Mouse (Mus musculus): ENCODE measurements around the gene Ap3b1. TPM values are rescaled to one million over a fixed set of nuclear protein-coding genes. Genes with fewer than 3 reads are reported as not detected.
"Not testable (repeated sequence)": the region's sequence is repeated elsewhere in the genome, so short reads cannot be mapped to it uniquely, and the experiment has no call there.

Ap3b1 gene
- 32.1 and 32.9 TPM in 2 replicates for polyA plus RNA-seq (2016; fragmentation: Nextera tagmentation; extraction: Ambion mirVana)

GRCm38 (mm10) chr13:94358401-94359265 is at the start of gene Ap3b1:
Ap3b1 (plus strand) TSS chr13:94358960.
- H3K36me3 ChIP-seq (replicated peaks) = peaks cover 3% of the 10 kb centered on the region; the same call in 1 of the 2 replicates
- H3K9me3 ChIP-seq = peaks cover 6% of the 10 kb centered on the region; the same call in 1 of the 2 replicates
- WGBS = under 1% methylated on average over 79 of the region's 79 CpGs
- peak within 1 kb of the TSS; percentile 70 for H3K4me3 ChIP-seq
- DNase-seq (ENCODE audit: extremely low spot score, low spot score) = peak; percentile 86
- H3K27me3 ChIP-seq (ENCODE audit: poor library complexity, severe bottlenecking) = no peaks in the 10 kb centered on the region
- H3K27ac ChIP-seq = peak within 1 kb of the TSS; percentile 91
- H3K4me1 ChIP-seq = peaks cover 28% of the 10 kb centered on the region

GRCm38 (mm10) chr13:94312812-94313211 is 45.9 kb upstream of the Ap3b1 start:
- H3K36me3 ChIP-seq (replicated peaks); H3K27ac ChIP-seq; H3K4me3 ChIP-seq; H3K9me3 ChIP-seq; DNase-seq (ENCODE audit: extremely low spot score, low spot score); H3K27me3 ChIP-seq (ENCODE audit: poor library complexity, severe bottlenecking): not testable (repeated sequence)
- peaks cover 18% of the 10 kb centered on the region for H3K4me1 ChIP-seq
- WGBS = 95% methylated on average over 8 of the region's 8 CpGs

GRCm38 (mm10) chr13:94316975-94317511 is 41.7 kb upstream of the Ap3b1 start:
- no peak for DNase-seq (ENCODE audit: extremely low spot score, low spot score)
- Histone ChIP-seq H3K4me1 (peaks cover 32% of the 10 kb centered on the region), H3K4me3 (no peak overlapping the region), H3K9me3 (peaks cover 7% of the 10 kb centered on the region; the same call in 1 of the 2 replicates), H3K27me3 (ENCODE audit: poor library complexity, severe bottlenecking) (no peaks in the 10 kb centered on the region; the same call in 1 of the 2 replicates), H3K36me3 (replicated peaks) (no peaks in the 10 kb centered on the region), H3K27ac (no peak overlapping the region)
- 61% methylated on average over 10 of the region's 10 CpGs for WGBS

GRCm38 (mm10) chr13:94321094-94321792 is 37.5 kb upstream of the Ap3b1 start:
- Histone ChIP-seq H3K4me3 (no peak overlapping the region), H3K9me3 (peaks cover 16% of the 10 kb centered on the region), H3K27me3 (ENCODE audit: poor library complexity, severe bottlenecking) (peaks cover 3% of the 10 kb centered on the region; the same call in 1 of the 2 replicates), H3K36me3 (replicated peaks) (no peaks in the 10 kb centered on the region), H3K4me1 (peaks cover 30% of the 10 kb centered on the region), H3K27ac (no peak overlapping the region)
- 73% methylated on average over 1 of the region's 1 CpGs for whole genome bisulfite sequencing
- no peak for DNase-seq (ENCODE audit: extremely low spot score, low spot score)

- H3K27ac ChIP-seq = no peak overlapping the region
- no peak overlapping the region for H3K4me3 ChIP-seq
- peaks cover 16% of the 10 kb centered on the region for H3K9me3 ChIP-seq
- no peak for DNase-seq (ENCODE audit: extremely low spot score, low spot score)
- H3K4me1 ChIP-seq = peaks cover 18% of the 10 kb centered on the region
- H3K27me3 ChIP-seq (ENCODE audit: poor library complexity, severe bottlenecking) = peaks cover 3% of the 10 kb centered on the region; the same call in 1 of the 2 replicates
- no peaks in the 10 kb centered on the region for H3K36me3 ChIP-seq (replicated peaks)
- 92% methylated on average over 4 of the region's 4 CpGs for WGBS
Observed at GRCm38 (mm10) chr13:94322475-94322874, 36.3 kb upstream of the Ap3b1 start.

GRCm38 (mm10) chr13:94328063-94328462 is 30.7 kb upstream of the Ap3b1 start:
- WGBS = 66% methylated on average over 3 of the region's 3 CpGs
- no peak for DNase-seq (ENCODE audit: extremely low spot score, low spot score)
- Histone ChIP-seq H3K27me3 (ENCODE audit: poor library complexity, severe bottlenecking) (no peaks in the 10 kb centered on the region), H3K27ac (peak overlapping the region; percentile 13; the same call in 1 of the 2 replicates), H3K9me3 (peaks cover 12% of the 10 kb centered on the region), H3K36me3 (replicated peaks) (no peaks in the 10 kb centered on the region), H3K4me3 (no peak overlapping the region), H3K4me1 (peaks cover 8% of the 10 kb centered on the region; the same call in 1 of the 2 replicates)

GRCm38 (mm10) chr13:94329005-94329404 is 29.8 kb upstream of the Ap3b1 start:
- not testable (repeated sequence) for H3K9me3 ChIP-seq; H3K4me3 ChIP-seq; H3K4me1 ChIP-seq; DNase-seq (ENCODE audit: extremely low spot score, low spot score); H3K36me3 ChIP-seq (replicated peaks); H3K27me3 ChIP-seq (ENCODE audit: poor library complexity, severe bottlenecking); H3K27ac ChIP-seq
- WGBS = 98% methylated on average over 6 of the region's 6 CpGs

GRCm38 (mm10) chr13:94330392-94330979 is 28.3 kb upstream of the Ap3b1 start:
- no peaks in the 10 kb centered on the region for H3K27me3 ChIP-seq (ENCODE audit: poor library complexity, severe bottlenecking)
- WGBS = 83% methylated on average over 3 of the region's 3 CpGs
- no peaks in the 10 kb centered on the region for H3K36me3 ChIP-seq (replicated peaks)
- no peaks in the 10 kb centered on the region for H3K9me3 ChIP-seq
- no peak overlapping the region for H3K4me3 ChIP-seq
- no peak overlapping the region for H3K27ac ChIP-seq
- H3K4me1 ChIP-seq = peaks cover 8% of the 10 kb centered on the region; the same call in 1 of the 2 replicates
- DNase-seq (ENCODE audit: extremely low spot score, low spot score) = no peak

DNA sequence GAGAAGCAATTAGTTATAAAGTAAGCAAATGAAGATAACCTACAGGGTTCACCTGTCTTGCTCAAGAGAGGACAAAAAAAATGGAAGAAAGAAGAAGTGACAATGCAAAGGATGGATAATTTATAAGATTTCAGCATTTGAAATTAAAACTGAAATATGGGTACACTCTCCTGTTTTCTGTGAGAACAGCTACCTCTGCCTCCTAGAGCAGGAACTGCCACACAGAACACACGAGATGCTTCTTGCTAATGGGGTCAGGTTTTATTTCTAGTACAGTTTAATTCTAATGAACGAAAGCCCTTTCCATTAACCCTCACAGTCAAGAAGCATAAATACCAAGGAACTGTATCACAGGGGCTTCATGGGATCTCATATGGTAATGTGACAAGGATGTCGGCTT is 20.4 kb upstream of the Ap3b1 start:
- DNase-seq (ENCODE audit: extremely low spot score, low spot score) = no peak
- Histone ChIP-seq H3K27ac (no peak overlapping the region), H3K4me3 (no peak overlapping the region), H3K27me3 (ENCODE audit: poor library complexity, severe bottlenecking) (no peaks in the 10 kb centered on the region), H3K36me3 (replicated peaks) (no peaks in the 10 kb centered on the region), H3K4me1 (no peaks in the 10 kb centered on the region), H3K9me3 (no peaks in the 10 kb centered on the region)
- 85% methylated on average over 3 of the region's 3 CpGs for WGBS

DNA sequence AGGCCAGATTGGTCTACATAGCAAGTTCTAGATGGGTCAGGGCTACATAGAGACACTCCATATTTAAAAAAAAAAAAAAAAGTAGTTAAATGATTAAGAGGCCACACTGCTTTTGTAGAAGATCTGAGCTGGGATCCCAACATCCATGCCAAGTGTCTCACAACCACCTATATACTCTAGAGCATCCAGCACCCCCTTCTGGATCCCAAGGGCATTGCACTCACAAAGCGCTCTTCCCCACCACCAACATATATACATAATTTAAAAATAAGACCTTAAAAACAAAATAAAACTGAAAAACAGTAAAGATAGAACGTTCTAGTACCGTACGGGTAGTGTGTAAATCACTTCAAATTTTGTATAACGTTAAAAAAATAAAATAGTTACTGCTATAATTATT is 15.6 kb upstream of the Ap3b1 start:
- no peaks in the 10 kb centered on the region for H3K9me3 ChIP-seq
- H3K4me3 ChIP-seq = no peak overlapping the region
- H3K4me1 ChIP-seq = no peaks in the 10 kb centered on the region
- WGBS = 92% methylated on average over 5 of the region's 5 CpGs
- no peaks in the 10 kb centered on the region for H3K27me3 ChIP-seq (ENCODE audit: poor library complexity, severe bottlenecking)
- no peaks in the 10 kb centered on the region for H3K36me3 ChIP-seq (replicated peaks)
- H3K27ac ChIP-seq = no peak overlapping the region
- no peak for DNase-seq (ENCODE audit: extremely low spot score, low spot score)

GRCm38 (mm10) chr13:94344600-94344999 is 14.2 kb upstream of the Ap3b1 start:
- H3K9me3 ChIP-seq; H3K4me3 ChIP-seq; H3K36me3 ChIP-seq (replicated peaks); H3K27ac ChIP-seq; H3K27me3 ChIP-seq (ENCODE audit: poor library complexity, severe bottlenecking); H3K4me1 ChIP-seq; DNase-seq (ENCODE audit: extremely low spot score, low spot score): not testable (repeated sequence)
- 95% methylated on average over 14 of the region's 14 CpGs for WGBS

DNA sequence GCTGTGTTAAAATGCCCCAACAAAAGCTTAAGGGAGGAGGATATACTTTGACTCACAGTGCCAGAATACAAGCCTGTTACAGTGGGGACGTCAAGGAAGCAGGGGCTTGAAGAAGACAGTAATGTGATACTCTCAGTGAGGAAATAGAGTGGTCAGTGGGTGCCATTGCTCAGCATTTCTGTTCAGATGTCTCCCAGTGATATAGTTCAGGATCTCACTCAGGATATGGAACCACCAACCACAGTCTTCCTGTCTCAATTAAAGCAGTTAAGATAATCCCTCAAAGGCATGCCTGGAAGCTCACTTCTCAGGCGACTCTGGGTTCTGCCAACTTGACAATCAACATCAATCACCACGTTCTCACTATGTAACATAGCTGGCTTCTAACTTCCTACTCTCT is 4.2 kb upstream of the Ap3b1 start:
- no peaks in the 10 kb centered on the region for H3K36me3 ChIP-seq (replicated peaks)
- H3K27me3 ChIP-seq (ENCODE audit: poor library complexity, severe bottlenecking) = no peaks in the 10 kb centered on the region
- H3K9me3 ChIP-seq = peaks cover 6% of the 10 kb centered on the region; the same call in 1 of the 2 replicates
- peaks cover 18% of the 10 kb centered on the region for H3K4me1 ChIP-seq
- DNase-seq (ENCODE audit: extremely low spot score, low spot score) = no peak
- H3K4me3 ChIP-seq = no peak overlapping the region
- no peak overlapping the region for H3K27ac ChIP-seq
- WGBS = 92% methylated on average over 3 of the region's 3 CpGs
